Mouse (Mus musculus) spleen, adult 2 months (tissue): ENCODE data around the gene Selenow.

ENCODE experiments used
- CTCF ChIP-seq: fragments of 200-500 bp; IDR thresholded peaks from 2 replicates; pipeline ENCODE4 v1.5.1; 2011; ENCODE audit warnings: mild to moderate bottlenecking, inconsistent platforms; ENCODE audit not compliant: insufficient read depth, insufficient read length, insufficient replicate concordance; ENCODE audit errors: extremely low read depth
- POLR2A ChIP-seq: fragments of 200-500 bp; IDR thresholded peaks from 2 replicates; pipeline ENCODE4 v1.6.1; 2011; ENCODE audit warnings: low read depth, low read length, inconsistent platforms

- TF ChIP-seq POLR2A, result no peak
- TF ChIP-seq CTCF, result no peak
These were observed 32.2 kb upstream of the Selenow start for GRCm38 (mm10) chr7:15954436-15954835.
